Mouse (Mus musculus): ENCODE data around the gene Prss30.
"Not testable (repeated sequence)": the region's sequence is repeated elsewhere in the genome, so short reads cannot be mapped to it uniquely, and the experiment has no call there.

Gene Prss30

GRCm38 (mm10) chr17:23982912-23983311, 2.5 kb upstream of the Prss30 start:
- DNase-seq: no peak

GRCm38 (mm10) chr17:23979471-23979870, 895 bp downstream of the Prss30 start:
- DNase-seq: no peak

- DNase-seq: peak; percentile 39
Measured at GRCm38 (mm10) chr17:23976665-23977064, 3.7 kb downstream of the Prss30 start.

GRCm38 (mm10) chr17:23971315-23971714, 9.1 kb downstream of the Prss30 start:
- DNase-seq: no peak

GRCm38 (mm10) chr17:23969231-23969630, 11.1 kb downstream of the Prss30 start:
- DNase-seq: peak; percentile 67

- DNase-seq: peak; percentile 30
Measured at GRCm38 (mm10) chr17:23968780-23969179, 11.6 kb downstream of the Prss30 start.

- peak; percentile 56 for DNase-seq
Measured at GRCm38 (mm10) chr17:23966658-23967401, 13.5 kb downstream of the Prss30 start.

- no peak for DNase-seq
Measured at GRCm38 (mm10) chr17:23965805-23966425, 14.5 kb downstream of the Prss30 start.

GRCm38 (mm10) chr17:23961573-23962122, 18.7 kb downstream of the Prss30 start:
- DNase-seq: no peak

- DNase-seq: peak; percentile 70
Measured at GRCm38 (mm10) chr17:23960084-23960738, 20.2 kb downstream of the Prss30 start.

- no peak for DNase-seq
Measured at GRCm38 (mm10) chr17:23955174-23955573, 25.2 kb downstream of the Prss30 start, which contains the start of gene Sbpl. Gene Sbpl (minus strand): TSS chr17:23955274.

GRCm38 (mm10) chr17:23950828-23951227, 29.5 kb downstream of the Prss30 start:
- DNase-seq: not testable (repeated sequence)

- no peak for DNase-seq
Measured at GRCm38 (mm10) chr17:23949068-23949467, 31.3 kb downstream of the Prss30 start.

- DNase-seq: not testable (repeated sequence)
Measured at GRCm38 (mm10) chr17:23947486-23947885, 32.9 kb downstream of the Prss30 start.

- no peak for DNase-seq
Measured at GRCm38 (mm10) chr17:23941372-23941771, 39.0 kb downstream of the Prss30 start, which contains the start of gene Sbp. Gene Sbp (plus strand): TSS chr17:23941672.

- no peak for DNase-seq
Measured at GRCm38 (mm10) chr17:23931157-23931556, 49.2 kb downstream of the Prss30 start.

- DNase-seq: peak; percentile 57
Measured at GRCm38 (mm10) chr17:23925090-23925493, 55.3 kb downstream of the Prss30 start.

- peak; percentile 95 for DNase-seq
Measured at GRCm38 (mm10) chr17:23924531-23925007, 55.8 kb downstream of the Prss30 start.

Measured in kidney, adult 11 months (tissue).